Mouse (Mus musculus) megakaryocyte, embryonic 14.5 days (primary cell): Measurements from ENCODE around the gene Rfx7.

Experiments
- FLI1 ChIP-seq: IDR thresholded peaks from 2 replicates; pipeline ENCODE4 v1.6.1; 2012; ENCODE audit warnings: low read length, inconsistent platforms, mixed read lengths
- GATA1 ChIP-seq: IDR thresholded peaks from 3 replicates; pipeline ENCODE4 v1.6.1; 2012; ENCODE audit warnings: mixed read lengths, low read length, inconsistent platforms, borderline replicate concordance

- TF ChIP-seq GATA1, result no peak
- no peak for TF ChIP-seq FLI1
Observed at GRCm38 (mm10) chr9:72590861-72591260, 58.8 kb downstream of the Rfx7 start.
